Mouse (Mus musculus) stomach, postnatal 0 days (tissue): ENCODE data around the gene Mical1. TPM values are rescaled to one million over a fixed set of nuclear protein-coding genes. Genes with fewer than 3 reads are reported as not detected.

Experiments used
- ATAC-seq: fragments of 200-750 bp; cut with Nextera tagmentation; 2 replicates; pipeline ENCODE4 v1.8.0; 2017; ENCODE audit not compliant: low FRiP score, low TSS enrichment
- DNase-seq: peaks from one replicate; pipeline ENCODE4 v3.0.0-alpha.2; 2016; ENCODE audit warnings: low spot score
- H3K27ac ChIP-seq: fragments of 300-500 bp; sonication (generic); replicated peaks from 2 replicates; pipeline ENCODE4 v1.5.1; 2014; ENCODE audit warnings: mild to moderate bottlenecking, control low read depth
- H3K27me3 ChIP-seq: fragments of 300-500 bp; sonication (generic); 2 replicates; pipeline ENCODE4 v1.6.1; 2014; ENCODE audit warnings: low read length; ENCODE audit not compliant: control insufficient read depth, insufficient read depth
- H3K36me3 ChIP-seq: fragments of 300-500 bp; sonication (generic); 2 replicates; pipeline ENCODE4 v1.6.1; 2014; ENCODE audit warnings: low read length, mixed read lengths; ENCODE audit not compliant: control insufficient read depth, insufficient read depth
- H3K4me1 ChIP-seq: fragments of 300-500 bp; sonication (generic); replicated peaks from 2 replicates; pipeline ENCODE4 v1.6.1; 2014; ENCODE audit warnings: antibody characterized with exemption; ENCODE audit not compliant: control insufficient read depth, insufficient read depth
- H3K4me2 ChIP-seq: fragments of 300-500 bp; sonication (generic); replicated peaks from 2 replicates; pipeline ENCODE4 v1.6.1; 2014; ENCODE audit warnings: low read depth, mild to moderate bottlenecking, control low read depth, moderate library complexity
- H3K4me3 ChIP-seq: fragments of 300-500 bp; sonication (generic); 2 replicates; pipeline ENCODE4 v1.5.1; 2014; ENCODE audit warnings: low read depth, low read length, control low read depth
- H3K9ac ChIP-seq: fragments of 300-500 bp; sonication (generic); 2 replicates; pipeline ENCODE4 v1.6.1; 2014; ENCODE audit warnings: mild to moderate bottlenecking, low read length, control low read depth, mixed read lengths
- H3K9me3 ChIP-seq: fragments of 300-500 bp; sonication (generic); 2 replicates; pipeline ENCODE4 v1.6.1; 2016; ENCODE audit warnings: low read length; ENCODE audit not compliant: control insufficient read depth
- CTCF ChIP-seq: IDR thresholded peaks from 2 replicates; pipeline ENCODE4 v1.5.1; 2016; ENCODE audit warnings: antibody characterized with exemption, low read depth, mild to moderate bottlenecking, moderate library complexity
- EP300 ChIP-seq: optimal IDR thresholded peaks from 2 replicates; pipeline ENCODE3; 2016; ENCODE audit warnings: antibody characterized with exemption
- WGBS: fragments of 180-500 bp; shearing (Covaris S2); extraction: QIAGEN DNeasy Blood & Tissue Kit; methylation state at CpG from one replicate; pipeline ENCODE4 v1.1.7; 2014; 5-methylcytosine and 5-hydroxymethylcytosine counted together
- polyA plus RNA-seq: library from polyadenylated mRNA; unstranded; fragments of >200 nt; fragmentation: Nextera tagmentation; extraction: Ambion mirVana; gene quantifications from 2 replicates; pipeline ENCODE4 v1.2.1, GENCODE M21; 2015

Mical1 gene
- polyA plus RNA-seq, 1 experiment from 2014 or later = 23.0 TPM

- H3K9me3 ChIP-seq = no peaks in the 10 kb centered on the region
- no peak overlapping the region for H3K27ac ChIP-seq
- H3K9ac ChIP-seq = no peak overlapping the region
- DNase-seq (no peak), ATAC-seq (no peak)
- H3K36me3 ChIP-seq = peaks cover 31% of the 10 kb centered on the region
- no peak overlapping the region for H3K4me3 ChIP-seq
- H3K4me2 ChIP-seq = no peak overlapping the region
- TF ChIP-seq CTCF (no peak), EP300 (no peak)
- WGBS = 72% methylated on average over 33 of the region's 33 CpGs
- no peaks in the 10 kb centered on the region for H3K27me3 ChIP-seq
- H3K4me1 ChIP-seq = no peaks in the 10 kb centered on the region
Measured at GRCm38 (mm10) chr10:41480938-41481880, 5.1 kb downstream of the Mical1 start.

GRCm38 (mm10) chr10:41482446-41482845 lies 6.3 kb downstream of the Mical1 start:
- DNase-seq = no peak
- 82% methylated on average over 7 of the region's 7 CpGs for WGBS
- no peak for TF ChIP-seq EP300
- TF ChIP-seq CTCF = no peak
- Histone ChIP-seq H3K4me1 (no peaks in the 10 kb centered on the region), H3K4me2 (no peak overlapping the region), H3K27ac (no peak overlapping the region), H3K36me3 (peaks cover 34% of the 10 kb centered on the region), H3K9ac (no peak overlapping the region), H3K4me3 (no peak overlapping the region), H3K27me3 (no peaks in the 10 kb centered on the region), H3K9me3 (no peaks in the 10 kb centered on the region)
- ATAC-seq = no peak

GRCm38 (mm10) chr10:41485778-41486177 lies 9.7 kb downstream of the Mical1 start:
- no peak overlapping the region for H3K9ac ChIP-seq
- no peak for DNase-seq
- H3K36me3 ChIP-seq = peaks cover 30% of the 10 kb centered on the region
- no peak overlapping the region for H3K27ac ChIP-seq
- no peaks in the 10 kb centered on the region for H3K9me3 ChIP-seq
- no peak for ATAC-seq
- H3K27me3 ChIP-seq = no peaks in the 10 kb centered on the region
- WGBS = 89% methylated on average over 16 of the region's 16 CpGs
- no peak overlapping the region for H3K4me3 ChIP-seq
- H3K4me2 ChIP-seq = no peak overlapping the region
- TF ChIP-seq CTCF (no peak), EP300 (no peak)
- H3K4me1 ChIP-seq = peaks cover 13% of the 10 kb centered on the region; the same call in 1 of the 2 replicates

- Histone ChIP-seq H3K4me3 (no peak overlapping the region), H3K36me3 (peaks cover 28% of the 10 kb centered on the region), H3K27ac (peak overlapping the region; percentile 56), H3K9ac (no peak overlapping the region), H3K9me3 (no peaks in the 10 kb centered on the region), H3K4me1 (peaks cover 13% of the 10 kb centered on the region; the same call in 1 of the 2 replicates), H3K4me2 (no peak overlapping the region), H3K27me3 (no peaks in the 10 kb centered on the region)
- ATAC-seq (no peak), DNase-seq (no peak)
- 64% methylated on average over 14 of the region's 14 CpGs for WGBS
- TF ChIP-seq EP300 (no peak), CTCF (no peak)
Measured at GRCm38 (mm10) chr10:41486506-41487170, 10.5 kb downstream of the Mical1 start.

- peaks cover 21% of the 10 kb centered on the region for H3K36me3 ChIP-seq
- peak overlapping the region; percentile 100 for H3K4me2 ChIP-seq
- no peaks in the 10 kb centered on the region for H3K9me3 ChIP-seq
- TF ChIP-seq EP300 (no peak), CTCF (no peak)
- H3K27ac ChIP-seq = peak overlapping the region; percentile 91
- peak overlapping the region; percentile 71 for H3K4me3 ChIP-seq
- H3K27me3 ChIP-seq = no peaks in the 10 kb centered on the region
- H3K9ac ChIP-seq = peak overlapping the region; percentile 83
- ATAC-seq = 0 out of 2 replicates have a peak, but pooled peaks have one; percentile 9
- DNase-seq = no peak
- WGBS = 14% methylated on average over 7 of the region's 7 CpGs
- peaks cover 13% of the 10 kb centered on the region; the same call in 1 of the 2 replicates for H3K4me1 ChIP-seq
Measured at GRCm38 (mm10) chr10:41488877-41489276, 12.8 kb downstream of the Mical1 start.
